Comparison of ENCODE assay signal across 9 mouse cellular contexts in the genomic region with DNA sequence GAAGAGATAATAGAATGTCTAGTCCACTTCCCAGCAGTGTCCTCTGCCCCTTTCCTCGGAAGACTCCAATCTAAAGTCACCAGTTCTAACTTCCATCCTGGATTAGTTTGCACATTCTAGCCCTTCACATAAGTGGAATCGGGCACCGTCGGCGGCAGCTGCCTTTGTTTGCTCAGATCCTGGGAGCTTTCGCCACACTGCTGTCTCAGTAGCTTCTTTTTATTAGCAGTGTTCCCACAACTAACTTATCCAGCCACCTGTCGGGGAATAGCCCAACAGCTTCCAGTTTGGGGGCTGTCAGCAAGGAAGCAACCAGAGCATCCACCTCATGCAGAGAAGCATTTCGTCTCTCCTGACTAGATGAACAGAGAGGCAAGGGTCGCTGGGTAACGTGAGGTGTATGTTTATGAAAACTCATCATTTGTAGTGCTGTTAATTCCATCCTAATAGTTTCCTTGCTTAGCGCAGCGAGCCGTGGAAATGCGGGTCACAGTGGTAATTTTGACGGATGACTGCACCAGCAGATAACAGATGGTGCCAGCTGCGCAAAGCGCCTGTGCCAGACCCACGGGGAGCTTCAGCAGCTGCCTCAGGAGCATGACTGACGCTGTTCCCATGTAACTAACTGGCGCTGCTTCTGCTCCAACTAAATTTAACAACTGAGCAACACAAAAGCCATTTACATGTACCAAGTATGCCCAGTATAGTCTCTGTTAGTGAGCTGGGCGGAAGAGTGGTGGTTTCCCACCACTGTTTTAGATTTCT. TPM values are rescaled to one million over a fixed set of nuclear protein-coding genes. Genes with fewer than 3 reads are reported as not detected.
DNase-seq lines count a peak whose midpoint lies in the region; ATAC-seq and TF ChIP-seq lines count a peak whose summit lies in the region.
"Had no signal": no experiment of that assay in that cellular context is flagged by ENCODE, and none has a peak within 500 bp of the region (broad histone marks: within the 10 kb centered on the region; RNA-seq: fewer than 3 reads in every experiment).

No protein-coding gene starts in this region.

- H3K27me3 ChIP-seq in heart, embryonic 12.5 days (replicated peaks): no peaks in the 10 kb centered on the region
- H3K27me3 ChIP-seq: liver, embryonic 15.5 days had no signal

- no peaks in the 10 kb centered on the region for H3K9me3 ChIP-seq in heart, embryonic 12.5 days (replicated peaks)
- H3K9me3 ChIP-seq: liver, embryonic 15.5 days had no signal

- DNase-seq in heart, adult 11 months: peak; percentile 94
- peak; percentile 93 for DNase-seq in gastrocnemius, adult 2 months
- peak; percentile 43 for DNase-seq in kidney, adult 9 months
- DNase-seq in left cerebral cortex, postnatal 36 days (ENCODE audit: low spot score in 2 of 2): peak; percentile 64 to 65
- peak; percentile 67 to 75 for DNase-seq in right cerebral cortex, adult 2 months (ENCODE audit: low spot score in 2 of 2)
- DNase-seq in urinary bladder, postnatal 14 days (ENCODE audit: low spot score): no peak

- no peak for TF ChIP-seq CTCF in gastrocnemius, adult 2 months (IDR thresholded peaks at IDR 0.05)

- no peak overlapping the region for H3K4me2 ChIP-seq in heart, embryonic 12.5 days
- H3K4me2 ChIP-seq: liver, embryonic 15.5 days had no signal

- ATAC-seq in heart, embryonic 12.5 days (ENCODE audit: insufficient number of reproducible peaks, low FRiP score): no peak
- ATAC-seq in CD4-positive, CD25-positive, alpha-beta regulatory T cell, adult 4 months: no peak

- H3K36me3 ChIP-seq in heart, embryonic 12.5 days: peaks cover 82% of the 10 kb centered on the region

- H3K4me3 ChIP-seq in heart, embryonic 12.5 days: no peak overlapping the region
- peak overlapping the region; percentile 58 for H3K4me3 ChIP-seq in gastrocnemius, adult 2 months
- H3K4me3 ChIP-seq: liver, embryonic 15.5 days had no signal

- H3K4me1 ChIP-seq in heart, embryonic 12.5 days (replicated peaks): 0 out of 2 replicates have a peak, but pooled peaks cover 6% of the 10 kb centered on the region
- H3K4me1 ChIP-seq: liver, embryonic 15.5 days had no signal

- H3K27ac ChIP-seq in heart, embryonic 12.5 days (ENCODE audit: poor library complexity, severe bottlenecking): no peak overlapping the region
- peak overlapping the region; percentile 92 for H3K27ac ChIP-seq in gastrocnemius, adult 2 months
- H3K27ac ChIP-seq: liver, embryonic 15.5 days had no signal

- H3K9ac ChIP-seq in heart, embryonic 12.5 days: no peak overlapping the region
- H3K9ac ChIP-seq: liver, embryonic 15.5 days had no signal

- intact Hi-C loops in gastrocnemius, adult 2 months (cut with DNase I): loop anchor here (5.0 to 10.0 kb wide), 3 partner anchors 55 to 195 kb away; partner anchors contain the start of gene Zfp146
- intact Hi-C loops in left cerebral cortex, postnatal 36 days (cut with DNase I): loop anchor here (5.0 to 10.0 kb wide), 2 partner anchors 83 to 195 kb away; partner anchors contain the start of genes Gm26920, Zfp260 and Zfp566

- 84% methylated on average over 21 of the region's 21 CpGs for WGBS in heart, embryonic 12.5 days

RNA-seq across cellular contexts. Expression of gene Zfp568, which starts 25.7 kb away (rescaled TPM):
- 35.4 and 36.7 TPM in 2 replicates for polyA plus RNA-seq in heart, embryonic 12.5 days (2016; fragmentation: Nextera tagmentation; extraction: Ambion mirVana)
- total RNA-seq in gastrocnemius, adult 2 months (2021): 10 to 100 TPM; 12.8 to 16.1 TPM
- 1 to 10 TPM; 3.2 to 5.3 TPM for total RNA-seq in left cerebral cortex, postnatal 36 days (2021)
- polyA plus RNA-seq in CD4-positive, CD25-positive, alpha-beta regulatory T cell, adult 4 months (2017; shearing (Covaris generic)): 1 to 10 TPM; 2.1 to 2.8 TPM

RNA-seq across cellular contexts. Expression of gene Zfp14, which starts 41.7 kb away (rescaled TPM):
- polyA plus RNA-seq in heart, embryonic 12.5 days (2016; fragmentation: Nextera tagmentation; extraction: Ambion mirVana): 3.1 and 3.4 TPM in 2 replicates
- total RNA-seq in gastrocnemius, adult 2 months (2021): 1 to 10 TPM; 1.8 to 2.1 TPM
- total RNA-seq in left cerebral cortex, postnatal 36 days (2021): 1 to 10 TPM; 7.7 to 8.5 TPM
- 1 to 10 TPM; 5.4 to 7.5 TPM for polyA plus RNA-seq in CD4-positive, CD25-positive, alpha-beta regulatory T cell, adult 4 months (2017; shearing (Covaris generic))

RNA-seq across cellular contexts. Expression of gene Zfp74, which starts 55.6 kb away (rescaled TPM):
- polyA plus RNA-seq in heart, embryonic 12.5 days (2016; fragmentation: Nextera tagmentation; extraction: Ambion mirVana): 8.4 and 9.9 TPM in 2 replicates
- total RNA-seq in gastrocnemius, adult 2 months (2021): 1 to 10 TPM; 5.7 to 6.6 TPM
- total RNA-seq in left cerebral cortex, postnatal 36 days (2021): 10 to 100 TPM; 18.0 to 19.1 TPM
- polyA plus RNA-seq in CD4-positive, CD25-positive, alpha-beta regulatory T cell, adult 4 months (2017; shearing (Covaris generic)): 1 to 10 TPM; 4.8 to 5.2 TPM
